Mouse (Mus musculus): ENCODE data around the gene Mpz. TPM values are rescaled to one million over a fixed set of nuclear protein-coding genes. Genes with fewer than 3 reads are reported as not detected.

The Mpz gene
- polyA plus RNA-seq, 1 experiment, result 1.3 TPM

- TF ChIP-seq EP300 (IDR thresholded peaks at IDR 0.05; ENCODE audit: insufficient read depth, low read depth, low read length) (no peak), POLR2A (IDR thresholded peaks at IDR 0.05; ENCODE audit: insufficient read depth, low read length) (no peak), CTCF (IDR thresholded peaks at IDR 0.05; ENCODE audit: low read depth, low read length) (no peak)
- no peaks in the 10 kb centered on the region; the same call in 1 of the 2 replicates for H3K27me3 ChIP-seq (ENCODE audit: control insufficient read depth, insufficient read depth, low read length, poor library complexity, severe bottlenecking)
- H3K9me3 ChIP-seq (replicated peaks; ENCODE audit: control insufficient read depth, insufficient read depth, low read length, poor library complexity, severe bottlenecking), result no peaks in the 10 kb centered on the region
- no peaks in the 10 kb centered on the region for H3K36me3 ChIP-seq (ENCODE audit: control insufficient read depth, insufficient read depth, low read length, poor library complexity, severe bottlenecking)
- peak within 1 kb of the TSS; percentile 75 for H3K4me3 ChIP-seq (ENCODE audit: low read depth, low read length)
- no peak within 1 kb of the TSS for H3K27ac ChIP-seq (ENCODE audit: insufficient read depth, low read length)
- peak within 1 kb of the TSS; percentile 29; the same call in 1 of the 2 replicates for H3K9ac ChIP-seq (ENCODE audit: low read depth, poor library complexity, severe bottlenecking)
- H3K4me1 ChIP-seq (ENCODE audit: control insufficient read depth, insufficient read depth, low read length), result no peaks in the 10 kb centered on the region
Measured at GRCm38 (mm10) chr1:171195887-171196397, 45.4 kb downstream of the Mpz start, which contains the start of gene Pcp4l1. Gene Pcp4l1 (minus strand): TSS chr1:171196268.

- no peaks in the 10 kb centered on the region for H3K27me3 ChIP-seq (ENCODE audit: control insufficient read depth, insufficient read depth, low read length, poor library complexity, severe bottlenecking)
- H3K27ac ChIP-seq (ENCODE audit: insufficient read depth, low read length), result no peak overlapping the region
- H3K4me1 ChIP-seq (ENCODE audit: control insufficient read depth, insufficient read depth, low read length), result no peaks in the 10 kb centered on the region
- no peaks in the 10 kb centered on the region for H3K36me3 ChIP-seq (ENCODE audit: control insufficient read depth, insufficient read depth, low read length, poor library complexity, severe bottlenecking)
- TF ChIP-seq CTCF (IDR thresholded peaks at IDR 0.05; ENCODE audit: low read depth, low read length) (no peak), POLR2A (IDR thresholded peaks at IDR 0.05; ENCODE audit: insufficient read depth, low read length) (no peak), EP300 (IDR thresholded peaks at IDR 0.05; ENCODE audit: insufficient read depth, low read depth, low read length) (no peak)
- H3K4me3 ChIP-seq (ENCODE audit: low read depth, low read length), result no peak overlapping the region
- no peak overlapping the region for H3K9ac ChIP-seq (ENCODE audit: low read depth, poor library complexity, severe bottlenecking)
- H3K9me3 ChIP-seq (replicated peaks; ENCODE audit: control insufficient read depth, insufficient read depth, low read length, poor library complexity, severe bottlenecking), result no peaks in the 10 kb centered on the region
Measured at GRCm38 (mm10) chr1:171199532-171199931, 49.0 kb downstream of the Mpz start.

GRCm38 (mm10) chr1:171200769-171201168 lies 50.3 kb downstream of the Mpz start:
- Histone ChIP-seq H3K27ac (ENCODE audit: insufficient read depth, low read length) (no peak overlapping the region), H3K9ac (ENCODE audit: low read depth, poor library complexity, severe bottlenecking) (no peak overlapping the region), H3K4me1 (ENCODE audit: control insufficient read depth, insufficient read depth, low read length) (no peaks in the 10 kb centered on the region), H3K9me3 (replicated peaks; ENCODE audit: control insufficient read depth, insufficient read depth, low read length, poor library complexity, severe bottlenecking) (no peaks in the 10 kb centered on the region), H3K36me3 (ENCODE audit: control insufficient read depth, insufficient read depth, low read length, poor library complexity, severe bottlenecking) (no peaks in the 10 kb centered on the region), H3K4me3 (ENCODE audit: low read depth, low read length) (no peak overlapping the region), H3K27me3 (ENCODE audit: control insufficient read depth, insufficient read depth, low read length, poor library complexity, severe bottlenecking) (no peaks in the 10 kb centered on the region)
- no peak for TF ChIP-seq EP300 (IDR thresholded peaks at IDR 0.05; ENCODE audit: insufficient read depth, low read depth, low read length)
- TF ChIP-seq POLR2A (IDR thresholded peaks at IDR 0.05; ENCODE audit: insufficient read depth, low read length), result no peak
- TF ChIP-seq CTCF (IDR thresholded peaks at IDR 0.05; ENCODE audit: low read depth, low read length), result no peak

GRCm38 (mm10) chr1:171203471-171204248 lies 53.1 kb downstream of the Mpz start:
- TF ChIP-seq CTCF (IDR thresholded peaks at IDR 0.05; ENCODE audit: low read depth, low read length) (no peak), POLR2A (IDR thresholded peaks at IDR 0.05; ENCODE audit: insufficient read depth, low read length) (no peak), EP300 (IDR thresholded peaks at IDR 0.05; ENCODE audit: insufficient read depth, low read depth, low read length) (no peak)
- no peak overlapping the region for H3K9ac ChIP-seq (ENCODE audit: low read depth, poor library complexity, severe bottlenecking)
- H3K4me1 ChIP-seq (ENCODE audit: control insufficient read depth, insufficient read depth, low read length), result no peaks in the 10 kb centered on the region
- H3K36me3 ChIP-seq (ENCODE audit: control insufficient read depth, insufficient read depth, low read length, poor library complexity, severe bottlenecking), result no peaks in the 10 kb centered on the region
- H3K4me3 ChIP-seq (ENCODE audit: low read depth, low read length), result no peak overlapping the region
- no peaks in the 10 kb centered on the region for H3K27me3 ChIP-seq (ENCODE audit: control insufficient read depth, insufficient read depth, low read length, poor library complexity, severe bottlenecking)
- no peak overlapping the region for H3K27ac ChIP-seq (ENCODE audit: insufficient read depth, low read length)
- H3K9me3 ChIP-seq (replicated peaks; ENCODE audit: control insufficient read depth, insufficient read depth, low read length, poor library complexity, severe bottlenecking), result no peaks in the 10 kb centered on the region

- no peaks in the 10 kb centered on the region for H3K9me3 ChIP-seq (replicated peaks; ENCODE audit: control insufficient read depth, insufficient read depth, low read length, poor library complexity, severe bottlenecking)
- no peak overlapping the region for H3K27ac ChIP-seq (ENCODE audit: insufficient read depth, low read length)
- no peaks in the 10 kb centered on the region for H3K4me1 ChIP-seq (ENCODE audit: control insufficient read depth, insufficient read depth, low read length)
- no peaks in the 10 kb centered on the region for H3K36me3 ChIP-seq (ENCODE audit: control insufficient read depth, insufficient read depth, low read length, poor library complexity, severe bottlenecking)
- no peak overlapping the region for H3K9ac ChIP-seq (ENCODE audit: low read depth, poor library complexity, severe bottlenecking)
- TF ChIP-seq EP300 (IDR thresholded peaks at IDR 0.05; ENCODE audit: insufficient read depth, low read depth, low read length), result no peak
- no peak for TF ChIP-seq POLR2A (IDR thresholded peaks at IDR 0.05; ENCODE audit: insufficient read depth, low read length)
- no peak for TF ChIP-seq CTCF (IDR thresholded peaks at IDR 0.05; ENCODE audit: low read depth, low read length)
- no peaks in the 10 kb centered on the region for H3K27me3 ChIP-seq (ENCODE audit: control insufficient read depth, insufficient read depth, low read length, poor library complexity, severe bottlenecking)
- no peak overlapping the region for H3K4me3 ChIP-seq (ENCODE audit: low read depth, low read length)
Measured at GRCm38 (mm10) chr1:171204249-171204644, 53.7 kb downstream of the Mpz start.

All from ES-Bruce4 (cell line).